Mouse (Mus musculus) embryonic stem cell, embryonic (primary cell): ENCODE data around the gene Vsx1.

ENCODE experiments used
- CTCF ChIA-PET, 4 experiments: fragments of 300-600 bp in 2 of 4; fragments of 350-600 bp in 2 of 4; sonication (Branson Sonifier 250); formaldehyde crosslinking; loops; one replicate each; lab custom pipeline; 2022; ENCODE audit warnings: inconsistent platforms in 2 of 4; lab: Charles Lee
- POLR2A ChIA-PET, 4 experiments: fragments of 300-600 bp in 2 of 4; fragments of 350-600 bp in 2 of 4; sonication (Branson Sonifier 250); formaldehyde crosslinking; loops; one replicate each; lab custom pipeline; 2022; ENCODE audit warnings: antibody characterized with exemption in 4 of 4, inconsistent platforms in 1 of 4; lab: Charles Lee

Gene Vsx1

GRCm38 (mm10) chr2:150660668-150661451 is 28.3 kb downstream of the Vsx1 start:
- POLR2A ChIA-PET, result interaction anchor here (0.6 to 27.4 kb wide), 47 partner anchors 4 to 442 kb away, joined by 3 to 471 read pairs (median 6); partner anchors contain the start of genes Acss1 (in 3 of the 4), Apmap (in 3 of the 4), Abhd12 (in 2 of the 4) and Entpd6 (in 2 of the 4)
- CTCF ChIA-PET, result interaction anchor here in 3 of 4 experiments (0.6 to 2.0 kb wide), 8 partner anchors 8 to 340 kb away, joined by 3 to 9 read pairs (median 4); partner anchors contain the start of gene Entpd6 (in 2 of the 3)

DNA sequence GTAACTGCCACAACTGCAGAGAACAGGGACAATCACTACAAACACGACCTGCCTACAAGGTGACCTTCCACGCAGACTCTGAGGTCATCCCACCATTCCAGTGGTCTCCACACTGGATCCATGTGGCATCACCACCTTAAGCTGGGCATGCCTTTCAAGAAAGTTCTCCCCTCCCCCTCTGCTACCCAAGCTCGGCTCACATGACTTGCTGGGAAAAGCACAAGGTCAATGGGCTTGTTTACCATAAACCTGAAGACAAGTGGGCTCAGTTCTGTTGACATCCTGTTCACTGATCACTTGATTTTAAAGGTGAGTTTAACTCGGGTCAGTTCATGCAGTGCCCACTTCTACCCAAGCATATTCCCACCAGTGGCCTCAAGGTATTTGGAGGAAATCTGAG is 29.1 kb downstream of the Vsx1 start:
- CTCF ChIA-PET, result interaction anchor here in 2 of 4 experiments (0.6 to 2.0 kb wide), 4 partner anchors 15 to 341 kb away, joined by 3 to 9 read pairs (median 3); partner anchors contain the start of gene Entpd6 (in 1 of the 2)
- POLR2A ChIA-PET, result interaction anchor here (0.6 to 27.4 kb wide), 38 partner anchors 5 to 379 kb away, joined by 3 to 471 read pairs (median 7); partner anchors contain the start of genes Acss1 (in 3 of the 4), Abhd12 (in 2 of the 4), Apmap (in 2 of the 4) and Nanp (in 2 of the 4)

DNA sequence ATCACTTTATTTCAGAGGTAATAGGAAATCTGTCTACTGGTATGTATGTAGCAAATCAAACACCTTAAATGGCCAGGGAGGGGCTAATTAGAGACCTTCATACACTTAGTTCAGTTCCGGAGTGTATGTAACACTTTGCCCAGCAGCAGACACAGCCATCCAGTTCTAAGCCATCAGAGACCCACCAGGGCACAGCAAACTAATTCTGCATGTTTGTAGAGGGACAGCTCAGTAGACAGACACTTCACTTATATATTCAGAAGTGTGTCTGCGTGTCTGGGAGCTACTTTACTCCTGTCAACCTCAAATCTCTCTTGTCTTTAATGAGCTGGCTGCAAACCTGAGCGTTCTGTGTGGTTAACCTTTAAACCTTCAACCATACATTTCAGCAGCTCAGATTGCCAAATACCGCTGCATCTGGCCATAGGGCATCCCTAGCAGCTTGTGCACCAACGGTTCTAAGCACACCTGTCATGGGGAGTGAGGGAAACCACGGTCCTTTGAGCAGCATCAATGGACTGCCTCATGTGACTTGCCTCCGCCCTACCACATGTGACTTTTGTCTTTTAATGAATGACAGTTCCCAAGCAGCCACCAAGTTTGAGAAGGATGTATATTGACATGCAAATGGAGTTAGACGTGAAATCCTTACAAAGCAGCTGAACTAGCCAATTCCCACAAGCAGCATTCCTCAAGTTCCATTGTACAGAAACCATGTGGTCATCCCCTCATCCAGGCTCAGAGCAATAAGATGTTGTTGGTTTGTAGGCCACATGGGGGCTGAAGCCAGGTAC is 32.0 kb downstream of the Vsx1 start:
- CTCF ChIA-PET, result interaction anchor here in 2 of 4 experiments (0.6 to 1.6 kb wide), 9 partner anchors 9 to 92 kb away, joined by 3 to 12 read pairs (median 3); partner anchors contain the start of genes Acss1 (in 1 of the 2), Apmap (in 1 of the 2) and Entpd6 (in 1 of the 2)
- POLR2A ChIA-PET, result interaction anchor here (0.5 to 27.4 kb wide), 62 partner anchors 6 to 1983 kb away, joined by 3 to 471 read pairs (median 5); partner anchors contain the start of genes Abhd12 (in 3 of the 4), Acss1 (in 3 of the 4), Apmap (in 2 of the 4) and Entpd6 (in 2 of the 4)

DNA sequence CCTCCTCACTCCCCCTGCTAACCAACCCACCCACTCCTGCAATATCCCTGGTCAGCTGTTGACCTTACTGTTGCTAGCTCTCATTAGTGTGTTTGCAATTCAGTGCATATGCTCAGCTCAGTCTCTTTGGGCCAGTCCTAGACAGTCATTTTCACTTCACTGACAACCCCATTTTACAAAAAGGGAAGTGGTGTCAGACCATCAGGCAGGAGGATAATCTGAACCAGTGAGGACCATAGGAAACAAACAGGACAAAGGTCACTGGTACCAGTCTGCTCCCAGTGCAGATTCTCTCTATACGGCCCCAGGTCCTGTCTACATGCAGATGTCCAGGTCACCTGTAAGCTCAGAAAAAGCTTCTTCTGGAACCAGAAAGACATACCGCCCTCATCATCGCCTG is 33.0 kb downstream of the Vsx1 start:
- CTCF ChIA-PET, result interaction anchor here (0.6 to 1.5 kb wide), 4 partner anchors 12 to 275 kb away, joined by 3 to 16 read pairs (median 4); partner anchors contain the start of genes Acss1 (in 1 of the 4) and Entpd6 (in 1 of the 4)
- POLR2A ChIA-PET, result interaction anchor here (0.5 to 27.4 kb wide), 42 partner anchors 5 to 1985 kb away, joined by 3 to 471 read pairs (median 8); partner anchors contain the start of genes Acss1 (in 3 of the 4), Apmap (in 1 of the 4) and Entpd6 (in 1 of the 4)

DNA sequence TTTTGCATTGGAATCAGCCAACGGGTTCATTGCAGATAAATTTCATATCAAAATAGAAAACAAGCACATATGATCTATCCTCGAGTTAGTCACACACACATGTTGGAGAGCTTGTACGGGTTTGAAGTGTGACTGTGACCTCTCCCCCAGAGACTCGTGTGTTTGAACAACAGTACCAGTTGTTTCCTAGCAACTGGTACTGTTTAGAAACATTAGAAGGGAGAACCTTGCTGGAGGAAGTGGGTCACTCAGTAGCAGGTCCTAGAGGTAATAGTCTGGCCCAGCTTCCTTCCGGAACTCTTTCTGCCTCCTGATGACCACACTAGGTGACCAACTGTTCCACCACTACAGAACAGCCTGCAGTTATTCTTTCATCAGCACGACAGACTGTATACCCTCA is 33.9 kb downstream of the Vsx1 start:
- CTCF ChIA-PET, result interaction anchor here in 2 of 4 experiments (0.5 to 0.8 kb wide), 2 partner anchors 94 to 866 kb away, joined by 3 to 5 read pairs; partner anchors contain the start of gene Entpd6 (in 1 of the 2)
- POLR2A ChIA-PET, result interaction anchor here in 3 of 4 experiments (1.0 to 27.4 kb wide), 10 partner anchors 4 to 47 kb away, joined by 3 to 471 read pairs (median 56); partner anchors contain the start of genes Acss1 (in 3 of the 3) and Apmap (in 1 of the 3)

GRCm38 (mm10) chr2:150654814-150655213 is 34.3 kb downstream of the Vsx1 start:
- ChIA-PET CTCF (no interaction called here), POLR2A (interaction anchor here in 3 of 4 experiments (1.0 to 27.4 kb wide), 8 partner anchors 4 to 46 kb away, joined by 3 to 471 read pairs (median 64); partner anchors contain the start of genes Acss1 (in 2 of the 3) and Apmap (in 1 of the 3))

- POLR2A ChIA-PET, result interaction anchor here in 3 of 4 experiments (1.0 to 27.4 kb wide), 9 partner anchors 9 to 388 kb away, joined by 3 to 471 read pairs (median 8); partner anchors contain the start of genes Acss1 (in 3 of the 3), Nanp (in 1 of the 3) and Ninl (in 1 of the 3)
These were observed 37.8 kb downstream of the Vsx1 start for GRCm38 (mm10) chr2:150651366-150651765.

DNA sequence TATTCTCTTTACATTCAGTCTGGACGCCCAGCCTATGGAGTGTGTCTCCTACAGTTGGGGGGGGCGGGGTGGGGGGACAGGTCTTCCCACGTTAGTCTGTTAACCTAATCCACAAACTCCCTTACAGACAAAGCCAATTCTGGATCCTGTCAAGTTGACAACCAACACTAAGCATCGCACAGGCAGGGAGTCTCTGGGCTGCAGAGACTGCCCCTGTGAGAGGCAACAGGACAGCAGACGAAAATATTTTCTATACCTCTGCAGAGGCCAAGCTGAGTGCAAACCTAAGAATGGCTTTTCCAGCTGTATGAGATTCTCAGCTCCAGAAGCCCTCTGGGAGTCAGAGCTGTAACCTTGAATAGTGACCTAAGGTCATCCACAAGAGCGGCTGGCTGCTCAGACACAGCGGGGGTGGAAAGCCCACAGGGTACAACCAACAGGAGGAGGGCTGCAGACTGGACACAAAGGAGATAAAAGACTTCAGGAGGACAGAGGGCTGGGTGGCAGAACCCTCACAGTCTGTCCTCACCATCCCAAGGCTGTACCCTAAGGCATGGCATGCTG is 38.6 kb downstream of the Vsx1 start:
- POLR2A ChIA-PET, result interaction anchor here in 3 of 4 experiments (1.0 to 27.4 kb wide), 14 partner anchors 10 to 389 kb away, joined by 3 to 471 read pairs (median 5); partner anchors contain the start of genes Acss1 (in 3 of the 3), Apmap (in 1 of the 3), Nanp (in 1 of the 3) and Ninl (in 1 of the 3)
- CTCF ChIA-PET, result interaction anchor here in 3 of 4 experiments (0.5 to 1.2 kb wide), 4 partner anchors 10 to 1545 kb away, joined by 3 to 5 read pairs (median 4); no protein-coding TSS in a partner anchor

More at GRCm38 (mm10) chr2:150651366-150651765, 37.8 kb downstream of the Vsx1 start:
- CTCF ChIA-PET, result interaction anchor here in 2 of 4 experiments (0.6 to 1.2 kb wide), 4 partner anchors 10 to 202 kb away, joined by 3 to 5 read pairs (median 4); no protein-coding TSS in a partner anchor

DNA sequence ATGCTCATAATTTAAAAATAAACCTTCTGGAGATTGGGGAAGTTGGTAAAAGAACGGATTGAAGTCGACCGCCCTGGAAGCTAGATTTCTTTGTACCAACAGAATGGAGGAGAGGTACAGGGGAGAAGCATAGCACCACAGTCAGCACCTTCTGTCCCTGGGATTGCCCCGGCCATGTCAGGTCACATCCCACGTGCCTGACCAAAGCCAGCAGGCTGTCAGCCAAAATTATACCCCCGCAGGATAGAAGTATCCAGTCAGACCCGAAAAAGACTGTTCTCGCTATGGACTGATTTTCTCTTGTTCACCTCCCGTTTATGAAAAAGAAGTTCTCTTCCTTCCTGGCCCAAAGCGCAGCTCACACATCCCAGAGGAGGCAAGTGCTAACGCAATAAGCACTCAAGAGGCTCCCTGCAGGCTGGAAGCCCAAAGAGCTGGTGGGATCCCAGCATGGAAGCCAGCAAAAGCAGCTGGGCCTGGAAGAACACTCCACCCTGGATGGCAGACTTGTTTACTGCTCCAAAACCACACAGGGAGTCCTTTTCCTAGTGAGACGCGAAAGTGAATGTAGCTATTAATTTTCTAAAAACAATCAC is 40.8 kb downstream of the Vsx1 start:
- ChIA-PET CTCF (interaction anchor here in 2 of 4 experiments (0.6 to 1.1 kb wide), 2 partner anchors 26 to 31 kb away, joined by 3 read pairs; no protein-coding TSS in a partner anchor), POLR2A (interaction anchor here (0.7 to 27.4 kb wide), 14 partner anchors 8 to 27 kb away, joined by 3 to 471 read pairs (median 6); partner anchors contain the start of gene Acss1 (in 3 of the 4))

DNA sequence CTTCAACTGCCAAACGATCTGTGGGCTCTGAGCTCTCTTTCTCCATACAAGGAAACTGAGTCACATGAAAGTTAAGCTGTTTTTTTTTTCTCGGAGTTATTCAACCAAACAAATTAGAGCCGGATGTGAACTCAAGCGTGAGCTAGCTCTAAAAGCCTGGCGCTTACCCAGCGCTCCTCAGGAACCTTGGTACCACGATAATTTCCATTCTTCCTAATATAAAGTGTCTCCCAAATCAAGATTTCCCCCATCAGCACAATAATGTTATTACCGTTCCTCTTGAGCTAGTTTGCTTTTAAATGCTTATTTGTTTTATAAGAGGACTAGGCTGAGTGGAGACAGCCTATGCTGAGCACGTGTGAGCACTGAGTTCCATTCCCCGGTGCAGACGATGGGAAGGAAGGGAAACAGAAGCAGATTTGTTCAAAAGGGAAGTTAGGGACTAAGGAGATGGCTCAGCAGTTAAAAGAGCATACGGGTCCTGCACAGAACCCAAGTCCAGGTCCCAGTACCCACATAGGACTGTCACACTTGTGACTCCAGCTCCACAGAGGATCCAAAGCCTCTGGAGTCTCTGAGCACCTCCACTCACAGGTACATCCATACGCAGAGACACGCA is 41.4 kb downstream of the Vsx1 start:
- CTCF ChIA-PET, result interaction anchor here in 1 of 4 experiments (1.1 kb wide), 1 partner anchor 27 kb away, joined by 3 read pairs; no protein-coding TSS in a partner anchor

DNA sequence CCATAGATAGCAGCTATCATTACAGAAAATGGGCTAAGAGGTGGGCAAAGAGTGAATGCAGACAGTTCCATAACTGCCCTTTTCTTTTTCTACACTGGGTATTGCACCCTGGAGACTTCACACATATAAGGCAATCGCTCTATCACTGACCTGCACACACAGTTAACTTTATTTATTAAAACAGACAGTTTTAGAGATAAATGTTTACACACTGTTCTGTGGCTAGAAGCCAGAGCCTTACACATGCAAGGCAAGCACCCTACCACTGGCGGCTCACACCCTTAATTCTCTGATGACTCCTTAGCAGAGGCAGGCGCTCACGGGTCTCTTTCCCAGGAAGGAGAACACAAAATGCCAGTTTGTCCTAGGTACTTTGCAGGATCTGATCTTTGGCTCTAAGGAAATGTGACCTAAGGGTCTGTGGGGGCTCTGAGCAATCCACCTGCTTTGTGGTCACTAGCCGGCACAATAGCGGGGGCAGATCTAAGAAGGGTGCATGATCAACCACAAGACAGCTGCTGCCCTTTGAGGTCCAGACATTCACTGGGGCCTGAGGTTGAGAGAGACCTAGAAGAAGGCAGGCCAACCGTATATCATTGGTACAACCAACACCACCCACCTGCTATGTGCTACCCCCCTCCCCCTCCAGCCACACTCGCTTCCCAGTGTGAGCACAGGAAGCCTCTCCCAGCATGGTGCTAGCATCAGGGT is 42.6 kb downstream of the Vsx1 start:
- ChIA-PET CTCF (no interaction called here), POLR2A (interaction anchor here in 2 of 4 experiments (7.6 to 27.4 kb wide), 3 partner anchors 10 to 18 kb away, joined by 80 to 471 read pairs (median 192); partner anchors contain the start of gene Acss1 (in 2 of the 2))

More for the DNA sequence above, 41.4 kb downstream of the Vsx1 start:
- POLR2A ChIA-PET, result interaction anchor here in 3 of 4 experiments (1.2 to 27.4 kb wide), 10 partner anchors 8 to 26 kb away, joined by 3 to 471 read pairs (median 8); partner anchors contain the start of gene Acss1 (in 3 of the 3)

- ChIA-PET POLR2A (interaction anchor here (0.5 to 27.4 kb wide), 11 partner anchors 11 to 45 kb away, joined by 3 to 471 read pairs (median 4); partner anchors contain the start of gene Acss1 (in 2 of the 4)), CTCF (no interaction called here)
These were observed 43.9 kb downstream of the Vsx1 start for GRCm38 (mm10) chr2:150645225-150645624.

GRCm38 (mm10) chr2:150643726-150644415 is 45.3 kb downstream of the Vsx1 start:
- ChIA-PET CTCF (interaction anchor here in 2 of 4 experiments (0.6 to 1.0 kb wide), 2 partner anchors 118 to 752 kb away, joined by 3 read pairs; no protein-coding TSS in a partner anchor), POLR2A (interaction anchor here (0.8 to 27.4 kb wide), 12 partner anchors 9 to 32 kb away, joined by 3 to 471 read pairs (median 6); partner anchors contain the start of gene Acss1 (in 3 of the 4))

- POLR2A ChIA-PET, result interaction anchor here in 3 of 4 experiments (0.8 to 27.4 kb wide), 7 partner anchors 9 to 29 kb away, joined by 3 to 471 read pairs (median 9); partner anchors contain the start of gene Acss1 (in 3 of the 3)
These were observed 46.0 kb downstream of the Vsx1 start for GRCm38 (mm10) chr2:150643166-150643565.

More at GRCm38 (mm10) chr2:150643166-150643565, 46.0 kb downstream of the Vsx1 start:
- CTCF ChIA-PET, result no interaction called here
